Mouse (Mus musculus): Measurements from ENCODE around the gene Fam229b.

The Fam229b gene

GRCm38 (mm10) chr10:39121412-39121811 is 12.3 kb downstream of the Fam229b start:
- DNase-seq (ENCODE audit: low spot score) = no peak

DNA sequence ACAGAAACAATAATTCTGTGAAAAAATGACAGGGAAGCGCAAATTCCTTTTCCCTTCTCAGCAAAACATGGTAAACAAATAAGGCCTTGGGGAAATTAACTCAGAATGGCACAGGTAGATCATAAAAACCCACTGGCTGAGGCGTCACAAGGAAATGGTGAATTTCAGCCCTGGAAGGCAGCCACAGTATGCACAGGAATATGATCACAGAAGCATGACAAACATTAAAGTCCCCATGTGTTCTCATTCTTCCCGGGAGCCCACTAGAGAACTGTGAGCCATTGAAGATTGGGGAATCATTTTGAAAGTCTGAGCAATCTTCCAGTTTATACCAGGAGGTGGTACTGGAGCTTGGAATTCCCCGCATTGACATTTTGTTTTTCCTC is 24.2 kb downstream of the Fam229b start:
- DNase-seq (ENCODE audit: low spot score) = no peak

- DNase-seq (ENCODE audit: low spot score) = no peak
Measured at GRCm38 (mm10) chr10:39108837-39109488, 24.8 kb downstream of the Fam229b start.

- no peak for DNase-seq (ENCODE audit: low spot score)
Measured at GRCm38 (mm10) chr10:39106935-39107334, 26.8 kb downstream of the Fam229b start.

- DNase-seq (ENCODE audit: low spot score) = no peak
Measured at GRCm38 (mm10) chr10:39106413-39106812, 27.3 kb downstream of the Fam229b start.

DNA sequence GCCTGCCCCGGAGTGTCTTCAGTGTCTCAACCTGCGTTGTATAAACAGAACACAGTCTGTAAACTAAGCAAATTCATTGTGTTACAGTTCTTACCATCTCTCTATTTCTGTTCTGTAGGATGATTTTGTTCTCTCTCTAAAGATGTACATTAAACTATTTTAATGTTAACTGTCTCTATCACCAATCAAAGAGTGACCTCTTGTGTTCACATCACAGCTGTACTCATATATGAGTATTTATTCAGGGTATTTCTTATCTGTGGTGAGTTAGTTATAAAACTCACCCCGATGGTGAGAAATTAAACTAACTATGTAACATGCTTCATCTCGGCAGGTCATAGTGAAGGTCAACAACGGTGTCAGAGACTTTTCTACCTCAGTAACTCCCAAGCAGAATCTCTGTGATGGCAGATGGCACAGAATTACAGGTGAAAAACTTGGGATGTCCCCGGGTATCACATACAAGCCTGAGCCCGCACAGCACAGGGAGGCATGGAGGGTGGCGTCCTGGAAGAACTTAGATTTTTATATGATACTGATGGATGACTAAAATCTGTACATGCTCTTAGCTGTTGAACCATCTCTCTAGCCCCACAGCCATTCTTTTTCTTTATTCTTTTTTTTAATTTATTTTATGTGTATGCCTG is 28.8 kb downstream of the Fam229b start:
- DNase-seq (ENCODE audit: low spot score) = no peak

DNA sequence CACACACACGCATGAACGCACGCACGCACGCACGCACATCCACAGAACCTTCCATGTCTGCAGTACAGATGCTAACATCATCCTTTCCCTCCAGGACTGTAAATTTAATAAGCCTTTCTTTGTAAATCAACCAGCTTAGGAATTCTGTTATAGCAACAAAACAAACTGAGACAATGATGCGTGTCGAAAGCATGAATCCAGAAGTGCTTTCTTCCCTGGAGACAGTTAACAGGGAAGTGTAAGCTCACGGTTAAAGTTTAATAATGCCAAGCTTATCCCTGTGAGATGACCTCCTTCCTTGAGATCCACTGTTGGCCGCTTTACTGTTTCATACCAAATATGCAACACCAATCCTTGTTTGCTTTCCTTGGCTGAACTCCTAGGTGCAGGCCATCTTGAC is 35.0 kb downstream of the Fam229b start:
- DNase-seq (ENCODE audit: low spot score) = no peak

DNA sequence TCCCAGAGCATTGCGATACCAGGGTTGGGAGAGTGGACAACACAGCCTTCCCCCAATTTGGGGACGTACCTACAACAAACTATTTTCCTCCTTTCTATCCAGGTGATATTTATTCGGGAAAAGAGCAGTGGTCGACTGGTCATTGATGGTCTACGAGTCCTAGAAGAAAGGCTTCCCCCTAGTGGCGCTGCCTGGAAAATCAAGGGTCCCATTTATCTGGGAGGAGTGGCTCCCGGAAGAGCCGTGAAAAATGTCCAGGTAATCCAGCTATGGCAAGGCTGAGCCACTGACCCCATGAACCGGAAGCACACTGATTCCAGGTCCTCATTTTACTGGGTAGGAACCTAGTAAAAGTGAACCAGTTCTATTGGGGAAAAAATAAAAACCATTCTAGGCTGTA is 36.7 kb downstream of the Fam229b start:
- DNase-seq (ENCODE audit: low spot score) = no peak

DNA sequence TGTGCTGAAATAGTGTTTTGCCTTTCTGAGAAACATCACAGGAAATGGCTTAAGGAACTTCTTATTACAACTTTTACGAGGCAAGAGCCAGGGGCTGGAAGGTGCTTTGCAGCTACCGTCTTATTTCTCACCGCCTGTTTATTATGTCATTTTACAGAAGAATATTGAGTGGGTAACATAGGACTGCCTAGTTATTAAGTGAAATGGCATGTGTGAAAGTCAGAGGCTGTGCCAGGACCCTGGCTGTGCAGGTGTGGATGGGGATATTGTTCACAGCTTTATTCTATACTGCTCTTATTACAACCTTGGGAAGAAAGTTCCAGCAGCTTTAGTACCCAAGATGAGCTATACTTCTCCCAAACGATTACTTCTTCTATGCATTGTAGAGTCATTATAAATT is 61.7 kb downstream of the Fam229b start:
- no peak for DNase-seq (ENCODE audit: low spot score)

Data from ovary, postnatal 14 days (tissue).